Mouse (Mus musculus): ENCODE data around the gene Zfand4.

The Zfand4 gene

GRCm38 (mm10) chr6:116371500-116371899 is 107.5 kb downstream of the Zfand4 start:
- no peak for DNase-seq (ENCODE audit: low read depth, low spot score)

DNA sequence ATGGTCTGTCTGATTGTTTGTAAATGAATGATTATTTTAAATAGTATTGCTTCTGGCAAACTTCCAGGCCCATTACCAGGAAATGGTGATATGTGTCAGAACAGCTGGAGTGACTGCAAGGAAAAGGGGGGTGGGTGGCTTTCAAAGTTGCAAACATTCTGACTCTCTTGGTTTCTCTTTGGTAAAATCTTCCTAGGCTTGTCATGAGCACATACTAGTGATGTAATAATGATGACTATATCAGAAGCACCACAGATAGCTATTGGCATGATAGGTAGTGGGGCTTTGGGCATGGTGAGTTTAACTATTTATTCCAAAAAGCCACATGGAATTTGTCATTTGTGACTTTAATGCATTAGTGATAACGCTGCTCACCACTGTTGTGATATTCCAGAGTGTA is 110.1 kb downstream of the Zfand4 start:
- no peak for DNase-seq (ENCODE audit: low read depth, low spot score)

- no peak for DNase-seq (ENCODE audit: low read depth, low spot score)
Observed at GRCm38 (mm10) chr6:116374618-116375017, 110.6 kb downstream of the Zfand4 start.

GRCm38 (mm10) chr6:116378892-116379291 is 114.9 kb downstream of the Zfand4 start:
- no peak for DNase-seq (ENCODE audit: low read depth, low spot score)

Measured in c-Kit-negative CD71-positive TER-119-positive erythroid progenitor cells, embryonic 14.5 days (primary cell).